Mouse (Mus musculus) c-Kit-negative CD71-positive TER-119-positive erythroid progenitor cells, embryonic 14.5 days (primary cell): ENCODE results near the gene Vmn2r115.
"Not testable (repeated sequence)": the region's sequence is repeated elsewhere in the genome, so short reads cannot be mapped to it uniquely, and the experiment has no call there.

Experiments used
- DNase-seq: peaks from one replicate; pipeline ENCODE4 v3.0.0-alpha.2; 2013; ENCODE audit warnings: low read depth, low spot score

Gene Vmn2r115

DNA sequence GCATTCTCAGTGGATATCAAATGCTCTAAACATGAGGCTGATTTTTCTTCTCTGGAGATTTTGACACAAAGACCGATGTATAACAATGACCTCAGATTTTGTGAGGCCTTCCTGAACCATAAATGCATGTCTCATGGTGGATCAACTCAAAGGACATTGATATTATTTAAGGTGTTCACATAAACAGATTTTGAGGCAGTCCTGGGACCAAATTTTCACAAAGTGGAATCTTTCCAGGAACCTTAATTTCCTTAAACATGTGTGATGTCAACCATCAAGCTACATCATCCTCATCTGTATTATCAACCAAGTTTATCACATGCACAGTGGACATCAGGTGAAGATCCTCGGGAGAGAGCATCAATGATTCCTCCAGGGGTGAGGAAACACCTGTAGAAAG is at the start of gene Vmn2r115:
Gene Vmn2r115, plus strand, starts transcription at position 301 of the 400 bp plus-strand sequence.
- not testable (repeated sequence) for DNase-seq

DNA sequence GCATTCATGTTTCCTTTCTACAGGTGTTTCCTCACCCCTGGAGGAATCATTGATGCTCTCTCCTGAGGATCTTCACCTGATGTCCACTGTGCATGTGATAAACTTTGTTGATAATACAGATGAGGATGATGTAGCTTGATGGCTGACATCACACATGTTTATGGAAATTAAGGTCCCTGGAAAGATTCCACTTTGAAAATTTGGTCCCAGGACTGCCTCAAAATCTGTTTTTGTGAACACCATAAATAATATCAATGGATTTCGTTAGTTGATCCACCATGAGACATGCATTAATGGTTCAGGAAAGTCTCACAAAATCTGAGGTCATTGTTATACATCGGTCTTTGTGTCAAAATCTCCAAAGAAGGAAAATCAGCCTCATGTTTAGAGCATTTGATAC is 31.1 kb upstream of the Vmn2r115 start, which contains the start of gene Vmn2r114:
Gene Vmn2r114, minus strand, starts transcription at position 101 of the 400 bp plus-strand sequence.
- not testable (repeated sequence) for DNase-seq

DNA sequence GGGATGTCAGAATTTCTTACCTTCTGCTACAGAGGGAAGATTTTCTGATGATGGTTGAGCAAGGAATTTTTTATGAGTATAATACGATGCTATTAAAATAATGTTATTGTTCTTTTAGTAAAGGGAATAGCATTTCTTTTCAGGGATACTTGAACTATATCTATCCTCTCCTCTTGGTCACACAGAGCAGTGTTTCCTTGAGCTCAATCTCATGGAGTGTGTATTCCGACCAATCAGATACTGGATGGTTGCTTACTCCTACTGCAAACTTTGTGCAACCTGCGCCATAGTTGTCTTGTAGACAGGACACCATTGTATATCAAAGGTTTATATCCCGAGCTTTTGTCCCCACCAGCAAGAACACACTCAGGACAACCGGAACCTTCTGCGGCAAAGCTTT is 12.9 kb upstream of the Vmn2r115 start:
- DNase-seq = no peak

DNA sequence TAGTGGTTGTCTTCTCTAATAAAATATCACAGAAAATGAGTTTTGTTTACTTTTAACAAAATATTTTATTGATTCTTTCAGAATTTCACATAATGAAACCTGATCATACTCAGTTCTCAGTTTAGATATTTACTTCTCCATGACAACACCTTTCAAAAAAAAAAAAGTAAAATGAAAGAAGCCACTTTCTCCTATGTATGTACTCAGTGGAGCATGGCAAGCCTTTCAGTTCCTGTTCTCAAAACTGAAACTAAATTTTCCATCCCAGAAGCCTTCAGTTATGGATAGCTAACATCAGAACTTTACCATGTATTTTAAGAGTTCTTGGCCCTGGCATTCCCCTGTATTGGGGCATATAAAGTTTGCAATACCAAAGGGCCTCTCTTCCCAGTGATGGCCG is 8.1 kb downstream of the Vmn2r115 start:
- no peak for DNase-seq

DNA sequence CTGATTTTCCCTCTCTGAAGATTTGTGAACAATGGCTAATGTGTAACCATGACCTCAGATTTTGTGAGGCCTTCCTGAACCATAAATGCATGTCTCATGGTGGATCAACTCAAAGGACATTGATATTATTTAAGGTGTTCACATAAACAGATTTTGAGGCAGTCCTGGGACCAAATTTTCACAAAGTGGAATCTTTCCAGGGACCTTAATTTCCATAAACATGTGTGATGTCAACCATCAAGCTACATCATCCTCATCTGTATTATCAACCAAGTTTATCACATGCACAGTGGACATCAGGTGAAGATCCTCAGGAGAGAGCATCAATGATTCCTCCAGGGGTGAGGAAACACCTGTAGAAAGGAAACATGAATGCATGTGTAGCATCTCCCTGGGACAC is 40.8 kb downstream of the Vmn2r115 start, which contains the start of gene Vmn2r116:
Gene Vmn2r116, plus strand, starts transcription at position 301 of the 400 bp plus-strand sequence.
- DNase-seq = not testable (repeated sequence)
